In the genomic region with DNA sequence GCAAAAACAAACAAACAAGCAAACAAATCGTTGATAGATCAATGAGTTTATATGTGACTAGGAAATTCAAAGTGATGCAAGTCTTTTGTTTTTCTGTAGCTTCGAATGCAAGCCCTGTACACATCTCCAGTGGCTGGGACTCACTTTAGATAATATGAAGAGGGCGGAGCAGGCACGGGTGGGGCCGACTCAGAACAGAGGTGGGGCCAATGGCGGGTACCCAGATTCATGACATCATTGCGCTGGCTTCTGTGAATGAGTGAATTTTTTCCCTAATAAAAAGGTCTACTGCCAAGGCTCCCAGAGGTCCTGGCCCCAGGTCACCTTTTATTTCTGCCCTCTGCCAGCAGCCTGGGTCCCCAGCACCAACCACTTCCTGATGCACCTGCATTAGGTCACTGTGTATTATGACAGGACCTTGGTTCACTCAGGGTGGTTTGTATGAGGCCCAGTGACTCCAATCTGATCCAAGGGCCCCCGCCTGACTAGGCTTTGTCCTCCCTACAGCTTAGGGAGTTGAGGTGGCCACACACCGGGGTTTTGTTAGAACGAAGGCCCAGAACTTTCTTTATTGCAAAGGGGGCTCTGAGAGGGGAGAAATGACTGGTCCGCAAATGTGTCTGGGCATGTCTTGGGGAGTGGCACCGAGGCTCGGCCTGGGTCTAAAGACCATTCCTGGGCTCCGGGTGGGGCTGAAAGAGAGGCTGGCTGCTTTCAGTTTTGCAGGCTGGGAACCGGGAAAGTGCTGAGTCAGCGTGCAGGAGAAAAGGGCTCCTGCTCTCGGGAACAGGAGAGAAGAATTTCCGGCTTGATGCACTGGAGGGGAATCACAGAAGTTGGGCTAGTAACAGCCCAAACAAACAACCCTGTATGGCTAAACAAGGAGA, we compare ENCODE assay signal across 9 mouse cellular contexts.
A peak's percentile ranks its signal among the peaks of the same experiment; 100 is the strongest.
DNase-seq lines count a peak whose midpoint lies in the region; ATAC-seq and TF ChIP-seq lines count a peak whose summit lies in the region.
"Had no signal": no experiment of that assay in that cellular context is flagged by ENCODE, and none has a peak within 500 bp of the region (broad histone marks: within the 10 kb centered on the region; RNA-seq: fewer than 3 reads in every experiment).

No protein-coding gene starts in this region.

- H3K4me1 ChIP-seq in ES-E14 (ENCODE audit: control insufficient read depth in 2 of 2, insufficient read depth in 2 of 2, low read length in 2 of 2, poor library complexity in 1 of 2): peaks cover 27 to 53% of the 10 kb centered on the region in 2 experiments
- H3K4me1 ChIP-seq in midbrain, postnatal 0 days (ENCODE audit: insufficient read depth, low read length): peaks cover 5% of the 10 kb centered on the region; the same call in 1 of the 2 replicates

- no peaks in the 10 kb centered on the region for H3K9me3 ChIP-seq in ES-E14 (ENCODE audit: control insufficient read depth, insufficient read depth, low read depth, low read length)
- no peaks in the 10 kb centered on the region for H3K9me3 ChIP-seq in midbrain, postnatal 0 days (ENCODE audit: low read length)
- H3K9me3 ChIP-seq: midbrain, embryonic 12.5 days had no signal

- no peak for TF ChIP-seq CTCF in midbrain, postnatal 0 days (IDR thresholded peaks at IDR 0.05)

- peak overlapping the region; percentile 80 for H3K9ac ChIP-seq in ES-E14 (ENCODE audit: insufficient read depth, low read depth, low read length, poor library complexity, severe bottlenecking)
- no peak overlapping the region for H3K9ac ChIP-seq in midbrain, postnatal 0 days (replicated peaks; ENCODE audit: low read length, poor library complexity, severe bottlenecking)
- H3K9ac ChIP-seq: midbrain, embryonic 12.5 days had no signal

- peak overlapping the region; percentile 97 for H3K27ac ChIP-seq in ES-E14 (ENCODE audit: insufficient read depth, low read depth, low read length, poor library complexity, severe bottlenecking)
- no peak overlapping the region for H3K27ac ChIP-seq in midbrain, postnatal 0 days (ENCODE audit: low read depth, low read length)
- H3K27ac ChIP-seq: midbrain, embryonic 12.5 days had no signal

- no peaks in the 10 kb centered on the region; the same call in 1 of the 2 replicates for H3K36me3 ChIP-seq in ES-E14 (ENCODE audit: control insufficient read depth, insufficient read depth, low read length, poor library complexity, severe bottlenecking)
- no peaks in the 10 kb centered on the region for H3K36me3 ChIP-seq in midbrain, postnatal 0 days (ENCODE audit: insufficient read depth, low read length)
- H3K36me3 ChIP-seq: midbrain, embryonic 12.5 days had no signal

- intact Hi-C loops in heart, postnatal 10 days (cut with DNase I): no loop called here
- intact Hi-C loops in left cerebral cortex, postnatal 25 days (cut with DNase I): no loop called here

- H3K27me3 ChIP-seq in midbrain, postnatal 0 days (ENCODE audit: insufficient read depth, low read length): no peaks in the 10 kb centered on the region
- H3K27me3 ChIP-seq: midbrain, embryonic 12.5 days had no signal

- H3K4me3 ChIP-seq in ES-E14 (ENCODE audit: insufficient read depth in 1 of 2, low read depth in 1 of 2, low read length in 2 of 2, poor library complexity in 1 of 2, severe bottlenecking in 1 of 2): no peak overlapping the region; a peak in 1 of 4 replicates
- no peak overlapping the region for H3K4me3 ChIP-seq in midbrain, postnatal 0 days (ENCODE audit: low read depth, low read length)
- H3K4me3 ChIP-seq: midbrain, embryonic 12.5 days had no signal

- in situ Hi-C loops in ES-E14 (cut with MboI; ENCODE audit: low sequenced_read_pairs in 2 of 2, unreplicated experiment in 2 of 2): no loop called here

- ATAC-seq in midbrain, postnatal 0 days (ENCODE audit: low FRiP score): no peak

- no peak overlapping the region for H3K4me2 ChIP-seq in midbrain, postnatal 0 days (ENCODE audit: low read depth, low read length, poor library complexity, severe bottlenecking)
- H3K4me2 ChIP-seq: midbrain, embryonic 12.5 days had no signal

- peak; percentile 47 for DNase-seq in embryo, embryonic 11 days
- DNase-seq in embryo, embryonic 10.5 days (ENCODE audit: low spot score): no peak
- DNase-seq in ES-E14 (ENCODE audit: low read depth, low spot score) (peak; percentile 85), adipocyte (ENCODE audit: low spot score) (no peak)
- DNase-seq in heart, postnatal 10 days: peak; percentile 41 to 59
- peak; percentile 34 to 54 for DNase-seq in lung, adult 18-20 months
- no peak for DNase-seq in left cerebral cortex, postnatal 25 days (ENCODE audit: low spot score in 2 of 2)
- no peak for DNase-seq in midbrain, postnatal 0 days (ENCODE audit: low spot score)

- 59% methylated on average over 18 of the region's 18 CpGs for WGBS in midbrain, postnatal 0 days

TF ChIP-seq in ES-E14, 5 proteins besides CTCF, POLR2A, EP300 and RAD21:
- TF ChIP-seq ZC3H11A (IDR thresholded peaks at IDR 0.05; ENCODE audit: borderline replicate concordance, low read depth, low read length) (no peak), MAFK (IDR thresholded peaks at IDR 0.05; ENCODE audit: insufficient read depth, low read depth, low read length) (peak; percentile 100)

Comparison
In these comparisons a context has a peak if more than half of its experiments do, and no peak if none do; other contexts are left out.
1. DNase-seq: peak in embryo, embryonic 11 days (single experiment), ES-E14 (single experiment), heart, postnatal 10 days (2 of 2) and lung, adult 18-20 months (2 of 2); none in embryo, embryonic 10.5 days (single experiment), left cerebral cortex, postnatal 25 days (0 of 2), midbrain, postnatal 0 days (single experiment) and adipocyte (single experiment).